Mouse (Mus musculus): Measurements from ENCODE around the gene Obsl1. TPM values are rescaled to one million over a fixed set of nuclear protein-coding genes. Genes with fewer than 3 reads are reported as not detected.

The Obsl1 gene
- polyA plus RNA-seq, 1 experiment from 2014 or later: 95.1 TPM

- H3K4me1 ChIP-seq (replicated peaks): peaks cover 47% of the 10 kb centered on the region
- H3K27ac ChIP-seq: peak overlapping the region; percentile 52
- 46% methylated on average over 15 of the region's 15 CpGs for WGBS
Measured at GRCm38 (mm10) chr1:75516703-75517380, 10.6 kb upstream of the Obsl1 start.

GRCm38 (mm10) chr1:75512550-75512949 is 6.3 kb upstream of the Obsl1 start:
- Histone ChIP-seq H3K9ac (no peak overlapping the region), H3K27ac (peak overlapping the region; percentile 94), H3K4me1 (replicated peaks) (peaks cover 57% of the 10 kb centered on the region), H3K36me3 (no peaks in the 10 kb centered on the region), H3K9me3 (replicated peaks) (no peaks in the 10 kb centered on the region), H3K4me2 (no peak overlapping the region), H3K27me3 (no peaks in the 10 kb centered on the region), H3K4me3 (no peak overlapping the region)
- 90% methylated on average over 3 of the region's 3 CpGs for WGBS
- no peak for ATAC-seq (replicated peaks; ENCODE audit: insufficient number of reproducible peaks, insufficient read depth, low FRiP score, low read depth)

More at GRCm38 (mm10) chr1:75516703-75517380, 10.6 kb upstream of the Obsl1 start:
- Histone ChIP-seq H3K4me2 (no peak overlapping the region), H3K9ac (no peak overlapping the region), H3K4me3 (no peak overlapping the region), H3K36me3 (no peaks in the 10 kb centered on the region), H3K9me3 (replicated peaks) (no peaks in the 10 kb centered on the region), H3K27me3 (no peaks in the 10 kb centered on the region)
- no peak for ATAC-seq (replicated peaks; ENCODE audit: insufficient number of reproducible peaks, insufficient read depth, low FRiP score, low read depth)

GRCm38 (mm10) chr1:75511437-75512210 is 5.4 kb upstream of the Obsl1 start:
- Histone ChIP-seq H3K27ac (peak overlapping the region; percentile 94), H3K4me2 (0 out of 2 replicates have a peak overlapping the region, but pooled peaks have one; percentile 5), H3K4me3 (no peak overlapping the region), H3K9me3 (replicated peaks) (no peaks in the 10 kb centered on the region), H3K9ac (no peak overlapping the region; the same call in 1 of the 2 replicates), H3K27me3 (no peaks in the 10 kb centered on the region), H3K36me3 (no peaks in the 10 kb centered on the region), H3K4me1 (replicated peaks) (peaks cover 59% of the 10 kb centered on the region)
- peak; percentile 42; the same call in 1 of the 2 replicates for ATAC-seq (replicated peaks; ENCODE audit: insufficient number of reproducible peaks, insufficient read depth, low FRiP score, low read depth)
- WGBS: 23% methylated on average over 4 of the region's 4 CpGs

- no peak overlapping the region for H3K9ac ChIP-seq
- H3K27me3 ChIP-seq: no peaks in the 10 kb centered on the region
- H3K4me1 ChIP-seq (replicated peaks): peaks cover 56% of the 10 kb centered on the region
- no peaks in the 10 kb centered on the region for H3K9me3 ChIP-seq (replicated peaks)
- peak overlapping the region; percentile 94 for H3K27ac ChIP-seq
- no peak overlapping the region for H3K4me3 ChIP-seq
- no peak for ATAC-seq (replicated peaks; ENCODE audit: insufficient number of reproducible peaks, insufficient read depth, low FRiP score, low read depth)
- H3K4me2 ChIP-seq: no peak overlapping the region
- WGBS: 43% methylated on average over 5 of the region's 5 CpGs
- H3K36me3 ChIP-seq: no peaks in the 10 kb centered on the region
Measured at GRCm38 (mm10) chr1:75510154-75510553, 3.9 kb upstream of the Obsl1 start.

GRCm38 (mm10) chr1:75509586-75509985 is 3.3 kb upstream of the Obsl1 start:
- no peaks in the 10 kb centered on the region for H3K27me3 ChIP-seq
- H3K27ac ChIP-seq: peak overlapping the region; percentile 94
- H3K36me3 ChIP-seq: no peaks in the 10 kb centered on the region
- H3K4me2 ChIP-seq: no peak overlapping the region
- H3K9me3 ChIP-seq (replicated peaks): no peaks in the 10 kb centered on the region
- 54% methylated on average over 20 of the region's 20 CpGs for WGBS
- no peak for ATAC-seq (replicated peaks; ENCODE audit: insufficient number of reproducible peaks, insufficient read depth, low FRiP score, low read depth)
- peaks cover 54% of the 10 kb centered on the region for H3K4me1 ChIP-seq (replicated peaks)
- no peak overlapping the region for H3K9ac ChIP-seq
- no peak overlapping the region for H3K4me3 ChIP-seq

- Histone ChIP-seq H3K9me3 (replicated peaks) (no peaks in the 10 kb centered on the region), H3K4me3 (peak within 1 kb of the TSS; percentile 81), H3K9ac (peak within 1 kb of the TSS; percentile 88), H3K4me2 (peak within 1 kb of the TSS; percentile 86), H3K27me3 (no peaks in the 10 kb centered on the region), H3K27ac (peak within 1 kb of the TSS; percentile 97), H3K4me1 (replicated peaks) (peaks cover 68% of the 10 kb centered on the region), H3K36me3 (peaks cover 14% of the 10 kb centered on the region; the same call in 1 of the 2 replicates)
- no peak for ATAC-seq (replicated peaks; ENCODE audit: insufficient number of reproducible peaks, insufficient read depth, low FRiP score, low read depth)
- WGBS: 34% methylated on average over 10 of the region's 10 CpGs
Measured at GRCm38 (mm10) chr1:75507006-75507405, 754 bp upstream of the Obsl1 start, which contains the start of gene Inha. TSS of gene Inha (plus strand) at chr1:75507077.

- under 1% methylated on average over 77 of the region's 84 CpGs for WGBS
- peak overlapping the region; percentile 97 for H3K27ac ChIP-seq
- H3K36me3 ChIP-seq: peaks cover 30% of the 10 kb centered on the region
- H3K9me3 ChIP-seq (replicated peaks): no peaks in the 10 kb centered on the region
- H3K4me2 ChIP-seq: peak overlapping the region; percentile 86
- peaks cover 55% of the 10 kb centered on the region for H3K4me1 ChIP-seq (replicated peaks)
- peak; percentile 21; the same call in 1 of the 2 replicates for ATAC-seq (replicated peaks; ENCODE audit: insufficient number of reproducible peaks, insufficient read depth, low FRiP score, low read depth)
- H3K9ac ChIP-seq: peak overlapping the region; percentile 88
- H3K4me3 ChIP-seq: peak overlapping the region; percentile 81
- no peaks in the 10 kb centered on the region for H3K27me3 ChIP-seq
Measured at GRCm38 (mm10) chr1:75505159-75505955, 895 bp downstream of the Obsl1 start.

GRCm38 (mm10) chr1:75504256-75505045 is 1.8 kb downstream of the Obsl1 start:
- ATAC-seq (replicated peaks; ENCODE audit: insufficient number of reproducible peaks, insufficient read depth, low FRiP score, low read depth): no peak
- 31% methylated on average over 9 of the region's 9 CpGs for WGBS
- Histone ChIP-seq H3K27ac (peak overlapping the region; percentile 97), H3K4me3 (peak overlapping the region; percentile 81), H3K4me2 (peak overlapping the region; percentile 86), H3K9me3 (replicated peaks) (no peaks in the 10 kb centered on the region), H3K36me3 (peaks cover 39% of the 10 kb centered on the region), H3K4me1 (replicated peaks) (peaks cover 46% of the 10 kb centered on the region), H3K27me3 (no peaks in the 10 kb centered on the region), H3K9ac (peak overlapping the region; percentile 88)

- Histone ChIP-seq H3K27me3 (no peaks in the 10 kb centered on the region), H3K9ac (peak overlapping the region; percentile 88), H3K36me3 (peaks cover 47% of the 10 kb centered on the region), H3K27ac (peak overlapping the region; percentile 97), H3K4me2 (peak overlapping the region; percentile 86), H3K4me3 (peak overlapping the region; percentile 81), H3K9me3 (replicated peaks) (no peaks in the 10 kb centered on the region), H3K4me1 (replicated peaks) (peaks cover 42% of the 10 kb centered on the region)
- 53% methylated on average over 23 of the region's 23 CpGs for WGBS
- no peak for ATAC-seq (replicated peaks; ENCODE audit: insufficient number of reproducible peaks, insufficient read depth, low FRiP score, low read depth)
Measured at GRCm38 (mm10) chr1:75503651-75503980, 2.6 kb downstream of the Obsl1 start.

GRCm38 (mm10) chr1:75502945-75503650 is 3.2 kb downstream of the Obsl1 start:
- Histone ChIP-seq H3K27me3 (no peaks in the 10 kb centered on the region), H3K4me2 (peak overlapping the region; percentile 86), H3K4me1 (replicated peaks) (peaks cover 42% of the 10 kb centered on the region), H3K36me3 (peaks cover 53% of the 10 kb centered on the region), H3K4me3 (peak overlapping the region; percentile 81), H3K9me3 (replicated peaks) (no peaks in the 10 kb centered on the region), H3K9ac (peak overlapping the region; percentile 88), H3K27ac (no peak overlapping the region)
- 78% methylated on average over 25 of the region's 25 CpGs for WGBS
- ATAC-seq (replicated peaks; ENCODE audit: insufficient number of reproducible peaks, insufficient read depth, low FRiP score, low read depth): no peak
